Mouse (Mus musculus): ENCODE results near the gene Sytl3. TPM values are rescaled to one million over a fixed set of nuclear protein-coding genes. Genes with fewer than 3 reads are reported as not detected.
"Not testable (repeated sequence)": the region's sequence is repeated elsewhere in the genome, so short reads cannot be mapped to it uniquely, and the experiment has no call there.

Sytl3 gene
- polyA plus RNA-seq, 1 experiment = 0.45 TPM

DNA sequence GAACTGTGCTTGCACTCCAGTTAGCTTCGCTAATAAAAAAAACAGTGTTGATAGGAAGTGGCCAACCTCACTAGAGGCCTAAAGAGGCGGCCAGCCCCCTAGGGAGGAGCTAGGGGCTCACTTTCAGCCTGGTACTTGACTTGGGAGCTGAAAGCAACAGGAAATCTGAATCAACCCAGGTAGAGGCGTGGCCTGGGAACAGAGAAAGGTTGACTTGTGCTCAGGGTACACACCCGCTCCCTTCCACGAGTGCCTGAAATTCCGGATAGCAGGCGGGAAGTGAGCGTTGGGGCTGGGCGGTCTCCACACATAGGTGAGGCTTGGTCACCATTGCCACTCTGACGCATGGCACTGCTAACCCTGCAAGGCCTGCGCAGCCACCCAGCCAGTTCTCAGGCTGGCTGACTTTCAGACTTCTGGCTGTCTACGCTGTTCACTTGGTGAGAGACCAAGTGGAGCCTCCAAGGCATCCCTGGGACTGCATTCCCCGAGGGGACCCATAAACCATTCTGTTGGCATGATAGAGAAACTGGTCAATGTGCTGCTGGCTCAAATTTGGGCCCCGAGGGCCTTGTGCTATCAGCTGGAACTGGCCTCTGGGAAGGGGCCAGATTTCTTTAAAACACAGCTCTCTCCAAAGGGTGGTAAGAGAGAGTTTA, 18.0 kb upstream of the Sytl3 start:
- H3K36me3 ChIP-seq (ENCODE audit: control insufficient read depth, insufficient read depth, low read length, poor library complexity, severe bottlenecking); H3K4me1 ChIP-seq (ENCODE audit: control insufficient read depth, insufficient read depth, low read length); H3K9ac ChIP-seq (ENCODE audit: low read depth, poor library complexity, severe bottlenecking); H3K27me3 ChIP-seq (ENCODE audit: control insufficient read depth, insufficient read depth, low read length, poor library complexity, severe bottlenecking); H3K27ac ChIP-seq (ENCODE audit: insufficient read depth, low read length); H3K9me3 ChIP-seq (replicated peaks; ENCODE audit: control insufficient read depth, insufficient read depth, low read length, poor library complexity, severe bottlenecking): not testable (repeated sequence)
- peak overlapping the region; percentile 38 for H3K4me3 ChIP-seq (ENCODE audit: low read depth, low read length)

DNA sequence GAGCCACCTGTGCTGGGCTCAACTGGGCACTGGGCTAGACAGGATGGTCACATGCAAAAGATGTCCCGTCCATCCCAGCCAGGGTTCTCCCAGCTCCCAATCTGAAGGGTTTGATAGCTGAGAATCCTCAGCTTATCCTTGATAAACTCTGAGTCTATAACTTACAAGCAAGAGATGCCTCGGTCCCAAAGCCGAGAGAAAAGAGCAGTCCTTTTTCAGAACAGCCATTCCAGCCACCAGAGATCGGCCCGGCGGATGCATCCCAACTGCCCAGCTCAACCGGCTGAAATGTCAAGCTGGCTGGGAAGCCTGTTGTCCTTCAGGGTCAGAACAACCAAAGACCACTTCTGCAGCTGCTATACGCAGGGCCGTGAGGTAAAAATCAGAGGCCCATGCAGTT, 14.7 kb upstream of the Sytl3 start:
- H3K9me3 ChIP-seq (replicated peaks; ENCODE audit: control insufficient read depth, insufficient read depth, low read length, poor library complexity, severe bottlenecking); H3K9ac ChIP-seq (ENCODE audit: low read depth, poor library complexity, severe bottlenecking); H3K36me3 ChIP-seq (ENCODE audit: control insufficient read depth, insufficient read depth, low read length, poor library complexity, severe bottlenecking); H3K27me3 ChIP-seq (ENCODE audit: control insufficient read depth, insufficient read depth, low read length, poor library complexity, severe bottlenecking); H3K27ac ChIP-seq (ENCODE audit: insufficient read depth, low read length); H3K4me3 ChIP-seq (ENCODE audit: low read depth, low read length); H3K4me1 ChIP-seq (ENCODE audit: control insufficient read depth, insufficient read depth, low read length): not testable (repeated sequence)

DNA sequence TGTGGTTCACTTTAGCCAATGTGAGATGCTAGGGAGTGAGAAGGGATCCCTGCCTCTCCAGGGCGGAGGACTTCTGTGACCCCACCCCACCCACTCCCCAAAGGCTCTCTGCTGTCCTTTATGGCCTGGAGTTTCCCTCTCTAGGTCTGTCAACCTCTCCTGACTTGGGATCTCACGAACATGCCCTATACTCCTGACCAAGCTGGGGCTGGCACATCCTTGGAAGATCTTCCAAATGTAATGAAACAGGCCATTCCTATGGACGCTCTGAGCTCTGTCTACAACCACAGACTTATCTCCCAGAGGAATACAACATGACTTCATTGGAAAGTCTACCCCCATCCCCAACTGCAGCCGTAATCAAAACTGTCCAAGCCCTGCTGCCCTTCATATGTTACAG, 14.2 kb upstream of the Sytl3 start:
- H3K27ac ChIP-seq (ENCODE audit: insufficient read depth, low read length); H3K4me1 ChIP-seq (ENCODE audit: control insufficient read depth, insufficient read depth, low read length); H3K36me3 ChIP-seq (ENCODE audit: control insufficient read depth, insufficient read depth, low read length, poor library complexity, severe bottlenecking); H3K4me3 ChIP-seq (ENCODE audit: low read depth, low read length); H3K27me3 ChIP-seq (ENCODE audit: control insufficient read depth, insufficient read depth, low read length, poor library complexity, severe bottlenecking); H3K9ac ChIP-seq (ENCODE audit: low read depth, poor library complexity, severe bottlenecking); H3K9me3 ChIP-seq (replicated peaks; ENCODE audit: control insufficient read depth, insufficient read depth, low read length, poor library complexity, severe bottlenecking): not testable (repeated sequence)

DNA sequence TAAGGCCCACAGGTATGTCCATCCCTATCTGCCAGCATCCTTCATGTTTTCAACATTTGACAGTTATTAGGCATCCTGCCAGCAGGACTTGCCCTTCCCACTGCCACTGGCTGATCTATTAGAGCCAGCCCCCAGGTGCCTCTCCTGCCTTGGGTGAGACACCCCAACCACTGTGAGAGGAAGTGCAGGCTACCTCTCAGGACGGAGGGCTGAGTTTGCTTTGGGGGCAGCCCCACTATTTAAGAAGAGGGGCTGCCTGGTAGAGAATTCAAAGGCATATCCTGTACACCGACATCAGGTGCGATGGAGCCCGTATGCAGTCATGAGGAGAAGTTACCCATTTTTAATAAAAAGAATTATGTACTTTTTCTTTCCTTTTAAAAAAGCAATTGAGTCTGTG, 13.2 kb upstream of the Sytl3 start:
- H3K27ac ChIP-seq (ENCODE audit: insufficient read depth, low read length); H3K9me3 ChIP-seq (replicated peaks; ENCODE audit: control insufficient read depth, insufficient read depth, low read length, poor library complexity, severe bottlenecking); H3K36me3 ChIP-seq (ENCODE audit: control insufficient read depth, insufficient read depth, low read length, poor library complexity, severe bottlenecking); H3K4me3 ChIP-seq (ENCODE audit: low read depth, low read length); H3K9ac ChIP-seq (ENCODE audit: low read depth, poor library complexity, severe bottlenecking); H3K4me1 ChIP-seq (ENCODE audit: control insufficient read depth, insufficient read depth, low read length); H3K27me3 ChIP-seq (ENCODE audit: control insufficient read depth, insufficient read depth, low read length, poor library complexity, severe bottlenecking): not testable (repeated sequence)

DNA sequence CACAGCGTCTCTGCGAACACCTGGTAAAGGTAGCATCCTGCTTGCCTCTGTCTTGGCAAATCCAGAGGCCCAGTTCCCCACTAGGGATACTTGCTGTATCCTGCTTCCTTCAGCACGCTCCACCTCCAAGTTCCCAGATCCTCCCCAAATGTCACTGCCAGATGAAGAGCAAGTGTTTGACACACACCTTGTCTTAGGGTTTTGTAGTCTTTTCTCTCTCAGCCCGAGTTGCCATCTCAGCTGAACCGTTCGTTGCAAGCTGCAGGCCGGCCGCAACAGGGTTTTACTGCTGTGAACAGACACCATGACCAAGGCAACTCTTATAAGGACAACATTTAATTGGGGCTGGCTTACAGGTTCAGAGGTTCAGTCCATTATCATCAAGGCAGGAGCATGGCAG, 12.1 kb upstream of the Sytl3 start:
- not testable (repeated sequence) for H3K27ac ChIP-seq (ENCODE audit: insufficient read depth, low read length); H3K4me1 ChIP-seq (ENCODE audit: control insufficient read depth, insufficient read depth, low read length); H3K27me3 ChIP-seq (ENCODE audit: control insufficient read depth, insufficient read depth, low read length, poor library complexity, severe bottlenecking); H3K9ac ChIP-seq (ENCODE audit: low read depth, poor library complexity, severe bottlenecking); H3K4me3 ChIP-seq (ENCODE audit: low read depth, low read length); H3K36me3 ChIP-seq (ENCODE audit: control insufficient read depth, insufficient read depth, low read length, poor library complexity, severe bottlenecking); H3K9me3 ChIP-seq (replicated peaks; ENCODE audit: control insufficient read depth, insufficient read depth, low read length, poor library complexity, severe bottlenecking)

DNA sequence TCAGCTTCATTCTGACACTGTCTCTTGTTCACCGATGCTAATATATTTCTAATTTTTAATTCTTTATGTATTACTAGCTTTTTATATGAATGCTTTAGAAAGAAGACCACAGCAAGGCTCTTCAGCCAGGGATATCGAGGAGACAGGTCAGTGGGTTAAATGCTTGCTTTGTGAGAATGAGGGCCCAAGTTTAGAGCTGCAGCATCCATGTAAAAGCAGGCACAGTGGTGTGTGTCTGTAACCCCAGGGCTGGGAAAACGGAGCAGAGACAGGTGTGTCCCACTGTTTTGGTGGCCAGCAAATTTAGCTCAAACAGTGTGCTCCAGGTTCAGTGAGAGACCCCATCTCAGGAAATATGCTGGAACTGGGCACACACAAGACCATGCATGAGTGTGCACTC, 11.4 kb upstream of the Sytl3 start:
- not testable (repeated sequence) for H3K9ac ChIP-seq (ENCODE audit: low read depth, poor library complexity, severe bottlenecking); H3K4me3 ChIP-seq (ENCODE audit: low read depth, low read length); H3K27ac ChIP-seq (ENCODE audit: insufficient read depth, low read length); H3K36me3 ChIP-seq (ENCODE audit: control insufficient read depth, insufficient read depth, low read length, poor library complexity, severe bottlenecking); H3K9me3 ChIP-seq (replicated peaks; ENCODE audit: control insufficient read depth, insufficient read depth, low read length, poor library complexity, severe bottlenecking); H3K4me1 ChIP-seq (ENCODE audit: control insufficient read depth, insufficient read depth, low read length); H3K27me3 ChIP-seq (ENCODE audit: control insufficient read depth, insufficient read depth, low read length, poor library complexity, severe bottlenecking)

DNA sequence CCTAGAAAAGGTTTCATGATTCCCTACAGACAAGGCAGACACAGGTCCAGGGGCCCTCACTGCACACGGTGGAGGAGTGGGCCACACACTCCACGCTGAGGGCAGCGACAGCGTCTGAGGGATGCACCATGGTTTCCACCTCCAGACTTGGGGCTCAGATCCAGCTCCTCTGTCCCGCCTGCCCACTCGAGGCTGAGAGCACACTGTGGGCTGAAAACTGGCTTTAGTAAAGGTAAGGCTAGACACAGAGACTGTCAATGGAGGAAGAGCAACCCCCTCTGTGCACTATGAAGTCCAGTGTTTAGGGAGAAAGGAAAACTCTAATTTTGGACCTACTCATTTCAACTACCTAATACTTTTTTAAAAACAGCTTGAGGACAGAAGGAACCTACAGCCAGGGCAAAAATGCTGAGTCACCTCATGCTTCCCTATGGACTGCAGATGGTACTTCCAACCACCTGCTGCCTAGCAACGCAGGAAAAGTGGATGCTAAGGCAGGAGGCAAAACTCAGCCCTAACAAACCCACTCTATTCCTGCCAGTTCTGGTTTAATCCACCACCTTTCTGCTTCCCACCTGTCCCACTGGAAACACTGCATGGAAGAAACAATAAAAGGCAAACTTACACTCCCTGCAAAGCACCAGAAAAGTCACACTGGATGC, 7.9 kb upstream of the Sytl3 start:
- not testable (repeated sequence) for H3K27me3 ChIP-seq (ENCODE audit: control insufficient read depth, insufficient read depth, low read length, poor library complexity, severe bottlenecking); H3K9ac ChIP-seq (ENCODE audit: low read depth, poor library complexity, severe bottlenecking); H3K36me3 ChIP-seq (ENCODE audit: control insufficient read depth, insufficient read depth, low read length, poor library complexity, severe bottlenecking); H3K9me3 ChIP-seq (replicated peaks; ENCODE audit: control insufficient read depth, insufficient read depth, low read length, poor library complexity, severe bottlenecking); H3K4me1 ChIP-seq (ENCODE audit: control insufficient read depth, insufficient read depth, low read length); H3K27ac ChIP-seq (ENCODE audit: insufficient read depth, low read length); H3K4me3 ChIP-seq (ENCODE audit: low read depth, low read length)

DNA sequence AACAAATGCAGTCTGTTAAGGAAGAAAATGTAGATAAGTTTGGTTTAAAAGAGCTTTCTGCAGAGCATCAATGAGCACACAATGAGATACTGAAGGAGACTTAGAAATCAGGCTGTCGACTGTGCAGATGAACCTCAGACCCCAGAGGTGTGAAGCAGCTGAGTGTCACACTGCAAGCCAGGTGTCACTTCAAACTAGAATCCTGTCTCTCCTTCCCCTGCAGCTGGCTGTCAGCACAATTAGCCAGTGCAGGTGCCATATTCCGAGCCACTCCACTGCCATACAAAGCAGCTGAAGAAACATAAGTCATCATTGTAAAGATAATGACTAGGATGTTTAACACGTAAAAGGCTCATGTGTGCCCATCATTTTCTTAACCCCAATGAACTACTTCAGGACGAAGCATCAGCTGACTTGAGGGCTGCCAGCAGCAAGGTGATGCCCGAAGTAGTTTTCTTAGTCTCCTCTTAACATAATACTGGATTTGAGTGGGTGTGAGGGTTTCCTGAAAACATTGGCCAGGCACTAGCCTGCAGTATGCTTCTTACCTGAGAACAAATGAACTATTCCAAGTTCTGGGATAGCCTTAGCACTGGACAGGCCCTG, 5.4 kb upstream of the Sytl3 start:
- not testable (repeated sequence) for H3K27me3 ChIP-seq (ENCODE audit: control insufficient read depth, insufficient read depth, low read length, poor library complexity, severe bottlenecking); H3K9me3 ChIP-seq (replicated peaks; ENCODE audit: control insufficient read depth, insufficient read depth, low read length, poor library complexity, severe bottlenecking); H3K36me3 ChIP-seq (ENCODE audit: control insufficient read depth, insufficient read depth, low read length, poor library complexity, severe bottlenecking); H3K9ac ChIP-seq (ENCODE audit: low read depth, poor library complexity, severe bottlenecking); H3K4me1 ChIP-seq (ENCODE audit: control insufficient read depth, insufficient read depth, low read length); H3K4me3 ChIP-seq (ENCODE audit: low read depth, low read length); H3K27ac ChIP-seq (ENCODE audit: insufficient read depth, low read length)

DNA sequence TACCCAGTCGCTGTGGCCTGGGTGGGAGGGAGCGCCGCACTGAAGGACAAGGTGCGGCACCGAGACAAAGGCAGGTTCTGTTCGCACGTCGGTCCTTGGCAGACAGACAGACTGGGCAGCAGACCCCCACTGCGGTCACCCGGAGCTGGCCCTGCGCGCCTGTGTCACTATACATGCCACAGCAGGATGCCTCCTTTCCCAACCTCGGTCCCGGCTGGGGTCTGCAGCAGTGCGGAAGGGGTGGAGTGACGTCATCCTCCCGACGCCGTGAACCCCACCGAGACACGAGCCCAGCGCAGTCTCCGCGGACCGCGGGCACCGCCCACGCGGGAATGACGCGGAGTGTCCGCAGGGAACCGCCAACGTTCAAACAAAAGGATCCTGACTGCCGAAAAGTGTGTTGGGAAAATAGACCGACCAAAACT, 3.8 kb upstream of the Sytl3 start:
- not testable (repeated sequence) for H3K36me3 ChIP-seq (ENCODE audit: control insufficient read depth, insufficient read depth, low read length, poor library complexity, severe bottlenecking); H3K27me3 ChIP-seq (ENCODE audit: control insufficient read depth, insufficient read depth, low read length, poor library complexity, severe bottlenecking); H3K4me1 ChIP-seq (ENCODE audit: control insufficient read depth, insufficient read depth, low read length); H3K9me3 ChIP-seq (replicated peaks; ENCODE audit: control insufficient read depth, insufficient read depth, low read length, poor library complexity, severe bottlenecking); H3K27ac ChIP-seq (ENCODE audit: insufficient read depth, low read length)
- peak overlapping the region; percentile 28; the same call in 1 of the 2 replicates for H3K9ac ChIP-seq (ENCODE audit: low read depth, poor library complexity, severe bottlenecking)
- H3K4me3 ChIP-seq (ENCODE audit: low read depth, low read length) = peak overlapping the region; percentile 91

Data from ES-Bruce4 (cell line).